Mouse (Mus musculus) heart, embryonic 10.5 days (tissue): Measurements from ENCODE around the gene Srsy. TPM values are rescaled to one million over a fixed set of nuclear protein-coding genes. Genes with fewer than 3 reads are reported as not detected.
"Not testable (repeated sequence)": the region's sequence is repeated elsewhere in the genome, so short reads cannot be mapped to it uniquely, and the experiment has no call there.

ENCODE experiments used
- DNase-seq: peaks from one replicate; pipeline ENCODE4 v3.0.0-alpha.2; 2017; ENCODE audit warnings: low spot score
- H3K27ac ChIP-seq: fragments of 300-500 bp; sonication (generic); 2 replicates; pipeline ENCODE4 v1.5.1; 2016; ENCODE audit warnings: mild to moderate bottlenecking
- H3K27me3 ChIP-seq: fragments of 300-500 bp; sonication (generic); 2 replicates; pipeline ENCODE4 v1.6.1; 2016; ENCODE audit warnings: mild to moderate bottlenecking; ENCODE audit not compliant: poor library complexity, insufficient read depth, severe bottlenecking
- H3K36me3 ChIP-seq: fragments of 300-500 bp; sonication (generic); 2 replicates; pipeline ENCODE4 v1.6.1; 2016; ENCODE audit warnings: mild to moderate bottlenecking, moderate library complexity
- H3K4me1 ChIP-seq: fragments of 300-500 bp; sonication (generic); 2 replicates; pipeline ENCODE4 v1.6.1; 2016; ENCODE audit warnings: mild to moderate bottlenecking
- H3K4me3 ChIP-seq: fragments of 300-500 bp; sonication (generic); 2 replicates; pipeline ENCODE4 v1.5.1; 2016; ENCODE audit warnings: mild to moderate bottlenecking, moderate library complexity
- H3K9me3 ChIP-seq: fragments of 300-500 bp; sonication (generic); 2 replicates; pipeline ENCODE4 v1.6.1; 2016; ENCODE audit warnings: mild to moderate bottlenecking, moderate library complexity
- WGBS: fragments of 180-500 bp; shearing (Covaris S2); methylation state at CpG from one replicate; pipeline ENCODE4 v1.1.7; 2016; 5-methylcytosine and 5-hydroxymethylcytosine counted together
- polyA plus RNA-seq: library from polyadenylated mRNA; unstranded; fragments of >200 nt; fragmentation: Nextera tagmentation; extraction: Ambion mirVana; gene quantifications from 2 replicates; pipeline ENCODE4 v1.2.1, GENCODE M21; 2016

Gene Srsy
- polyA plus RNA-seq, result not detected in 2 replicates

- H3K36me3 ChIP-seq, DNase-seq, H3K4me1 ChIP-seq, H3K27ac ChIP-seq, H3K9me3 ChIP-seq, H3K4me3 ChIP-seq, H3K27me3 ChIP-seq: not testable (repeated sequence)
- no CpG with 5 or more reads among the region's 1 CpGs for WGBS
Observed at GRCm38 (mm10) chrY:17937230-17937629, at the start of gene Srsy. Gene Srsy (minus strand): TSS chrY:17937330.

Other genes with a start within 250 kb of the Srsy start
- gene Gm21904, start 91.1 kb downstream of the Srsy start, polyA plus RNA-seq, result not detected in 2 replicates
- gene Gm20772, start 62.6 kb downstream of the Srsy start, polyA plus RNA-seq, result not detected in 2 replicates
- gene Gm20831, start 62.6 kb downstream of the Srsy start, polyA plus RNA-seq, result not detected in 2 replicates
- not detected in 2 replicates for gene Gm21764, start 124.5 kb upstream of the Srsy start, polyA plus RNA-seq
- gene Ssty1, start 151.8 kb upstream of the Srsy start, polyA plus RNA-seq, result not detected in 2 replicates